Mouse (Mus musculus): ENCODE results near the gene Xkr7. TPM values are rescaled to one million over a fixed set of nuclear protein-coding genes. Genes with fewer than 3 reads are reported as not detected.

Gene Xkr7
- total and polyA plus RNA-seq, 2 experiments from 2014 or later = not detected

DNA sequence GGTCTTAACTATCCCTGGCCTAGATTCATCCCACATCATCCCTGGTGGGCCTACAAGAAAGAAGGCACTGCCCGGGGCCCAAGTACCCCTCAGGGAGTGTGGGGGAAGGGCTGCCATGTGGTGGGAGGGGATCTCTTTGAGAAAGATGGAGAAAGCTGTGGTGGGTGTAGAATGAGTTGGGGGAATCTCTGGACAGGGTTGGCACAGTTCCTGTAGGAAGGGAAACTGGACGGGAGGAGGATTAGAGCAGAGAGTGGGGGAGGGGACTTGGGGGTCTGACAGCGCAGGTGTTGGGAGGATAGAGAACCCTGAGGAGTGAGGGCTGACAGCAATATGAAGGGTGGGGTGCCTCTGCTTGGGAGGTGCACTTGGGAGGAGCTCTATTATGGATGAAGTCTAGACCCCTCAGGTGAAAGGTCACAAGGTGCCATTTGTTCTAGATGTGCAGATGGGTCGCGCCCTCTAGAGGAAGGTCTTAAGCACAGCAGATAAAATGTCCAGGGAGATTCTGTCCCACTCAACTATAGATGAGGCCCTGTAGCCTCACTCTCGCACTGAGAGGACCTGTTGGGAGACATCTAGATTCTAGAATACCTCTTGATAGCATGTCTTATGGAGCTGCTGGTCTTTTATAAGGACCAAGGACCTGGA is 23.7 kb downstream of the Xkr7 start:
- H3K4me2 ChIP-seq (ENCODE audit: low read depth, low read length) = no peak overlapping the region

GRCm38 (mm10) chr2:153058365-153058764 is 26.7 kb downstream of the Xkr7 start:
- WGBS = 56% methylated on average over 4 of the region's 4 CpGs
- peaks cover 12% of the 10 kb centered on the region; the same call in 1 of the 2 replicates for H3K27me3 ChIP-seq (ENCODE audit: control insufficient read depth, insufficient read depth, low read length)
- no peak overlapping the region for H3K4me3 ChIP-seq (ENCODE audit: low read depth, low read length)
- no peak for TF ChIP-seq EP300 (IDR thresholded peaks at IDR 0.05; ENCODE audit: low read depth)
- TF ChIP-seq CTCF (IDR thresholded peaks at IDR 0.05; ENCODE audit: low read depth) = no peak
- no peak overlapping the region for H3K27ac ChIP-seq (ENCODE audit: low read depth)
- H3K4me2 ChIP-seq (ENCODE audit: low read depth, low read length) = no peak overlapping the region
- ATAC-seq (ENCODE audit: insufficient read depth, low read depth) (no peak), DNase-seq (ENCODE audit: low spot score) (no peak)
- H3K9me3 ChIP-seq (replicated peaks; ENCODE audit: control insufficient read depth, low read length) = no peaks in the 10 kb centered on the region
- no peaks in the 10 kb centered on the region for H3K4me1 ChIP-seq (ENCODE audit: control insufficient read depth, insufficient read depth)
- no peaks in the 10 kb centered on the region for H3K36me3 ChIP-seq (replicated peaks; ENCODE audit: control insufficient read depth, insufficient read depth, low read length)
- no peak overlapping the region for H3K9ac ChIP-seq (replicated peaks; ENCODE audit: low read depth, low read length)

More for the DNA sequence above, 23.7 kb downstream of the Xkr7 start:
- Histone ChIP-seq H3K27me3 (ENCODE audit: control insufficient read depth, insufficient read depth, low read length) (peaks cover 29% of the 10 kb centered on the region), H3K4me1 (ENCODE audit: control insufficient read depth, insufficient read depth) (no peaks in the 10 kb centered on the region), H3K27ac (ENCODE audit: low read depth) (no peak overlapping the region), H3K36me3 (replicated peaks; ENCODE audit: control insufficient read depth, insufficient read depth, low read length) (no peaks in the 10 kb centered on the region), H3K9ac (replicated peaks; ENCODE audit: low read depth, low read length) (no peak overlapping the region), H3K4me3 (ENCODE audit: low read depth, low read length) (no peak overlapping the region), H3K9me3 (replicated peaks; ENCODE audit: control insufficient read depth, low read length) (no peaks in the 10 kb centered on the region)
- 52% methylated on average over 6 of the region's 6 CpGs for WGBS
- TF ChIP-seq EP300 (IDR thresholded peaks at IDR 0.05; ENCODE audit: low read depth) = no peak
- no peak for TF ChIP-seq CTCF (IDR thresholded peaks at IDR 0.05; ENCODE audit: low read depth)
- no peak for ATAC-seq (ENCODE audit: insufficient read depth, low read depth)
- no peak for DNase-seq (ENCODE audit: low spot score)

GRCm38 (mm10) chr2:153060216-153060615 is 28.6 kb downstream of the Xkr7 start:
- no peaks in the 10 kb centered on the region for H3K9me3 ChIP-seq (replicated peaks; ENCODE audit: control insufficient read depth, low read length)
- 79% methylated on average over 7 of the region's 7 CpGs for WGBS
- H3K27me3 ChIP-seq (ENCODE audit: control insufficient read depth, insufficient read depth, low read length) = no peaks in the 10 kb centered on the region
- H3K36me3 ChIP-seq (replicated peaks; ENCODE audit: control insufficient read depth, insufficient read depth, low read length) = no peaks in the 10 kb centered on the region
- DNase-seq (ENCODE audit: low spot score) = no peak
- H3K27ac ChIP-seq (ENCODE audit: low read depth) = no peak overlapping the region
- no peaks in the 10 kb centered on the region for H3K4me1 ChIP-seq (ENCODE audit: control insufficient read depth, insufficient read depth)
- no peak overlapping the region for H3K9ac ChIP-seq (replicated peaks; ENCODE audit: low read depth, low read length)
- H3K4me3 ChIP-seq (ENCODE audit: low read depth, low read length) = no peak overlapping the region
- no peak overlapping the region for H3K4me2 ChIP-seq (ENCODE audit: low read depth, low read length)
- no peak for TF ChIP-seq EP300 (IDR thresholded peaks at IDR 0.05; ENCODE audit: low read depth)
- no peak for TF ChIP-seq CTCF (IDR thresholded peaks at IDR 0.05; ENCODE audit: low read depth)
- ATAC-seq (ENCODE audit: insufficient read depth, low read depth) = no peak

DNA sequence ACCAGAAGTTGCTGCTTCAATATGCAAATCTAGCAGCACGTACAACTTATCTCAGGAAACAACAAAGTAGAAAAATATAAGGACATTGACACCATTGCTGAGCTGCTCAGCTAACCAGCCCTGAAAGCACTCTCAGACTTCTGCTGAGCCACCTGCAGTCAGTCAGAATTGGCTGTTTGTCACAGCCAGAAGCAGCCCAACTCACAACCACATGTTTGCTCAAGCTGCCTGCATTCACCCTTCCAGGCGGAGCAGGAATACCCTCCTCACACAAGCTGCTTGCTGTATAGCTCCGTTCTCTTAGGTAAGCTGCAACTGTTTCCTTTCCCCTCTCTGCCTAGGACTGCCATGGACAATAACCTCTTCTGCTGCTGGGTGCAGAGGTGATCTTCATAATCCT is 31.7 kb downstream of the Xkr7 start:
- Histone ChIP-seq H3K27ac (ENCODE audit: low read depth) (no peak overlapping the region), H3K4me2 (ENCODE audit: low read depth, low read length) (no peak overlapping the region), H3K4me1 (ENCODE audit: control insufficient read depth, insufficient read depth) (0 out of 2 replicates have a peak, but pooled peaks cover 6% of the 10 kb centered on the region), H3K4me3 (ENCODE audit: low read depth, low read length) (no peak overlapping the region), H3K36me3 (replicated peaks; ENCODE audit: control insufficient read depth, insufficient read depth, low read length) (no peaks in the 10 kb centered on the region), H3K27me3 (ENCODE audit: control insufficient read depth, insufficient read depth, low read length) (peaks cover 14% of the 10 kb centered on the region), H3K9me3 (replicated peaks; ENCODE audit: control insufficient read depth, low read length) (no peaks in the 10 kb centered on the region), H3K9ac (replicated peaks; ENCODE audit: low read depth, low read length) (no peak overlapping the region)
- ATAC-seq (ENCODE audit: insufficient read depth, low read depth) = no peak
- WGBS = 51% methylated on average over 3 of the region's 3 CpGs
- no peak for TF ChIP-seq CTCF (IDR thresholded peaks at IDR 0.05; ENCODE audit: low read depth)
- TF ChIP-seq EP300 (IDR thresholded peaks at IDR 0.05; ENCODE audit: low read depth) = no peak
- no peak for DNase-seq (ENCODE audit: low spot score)

DNA sequence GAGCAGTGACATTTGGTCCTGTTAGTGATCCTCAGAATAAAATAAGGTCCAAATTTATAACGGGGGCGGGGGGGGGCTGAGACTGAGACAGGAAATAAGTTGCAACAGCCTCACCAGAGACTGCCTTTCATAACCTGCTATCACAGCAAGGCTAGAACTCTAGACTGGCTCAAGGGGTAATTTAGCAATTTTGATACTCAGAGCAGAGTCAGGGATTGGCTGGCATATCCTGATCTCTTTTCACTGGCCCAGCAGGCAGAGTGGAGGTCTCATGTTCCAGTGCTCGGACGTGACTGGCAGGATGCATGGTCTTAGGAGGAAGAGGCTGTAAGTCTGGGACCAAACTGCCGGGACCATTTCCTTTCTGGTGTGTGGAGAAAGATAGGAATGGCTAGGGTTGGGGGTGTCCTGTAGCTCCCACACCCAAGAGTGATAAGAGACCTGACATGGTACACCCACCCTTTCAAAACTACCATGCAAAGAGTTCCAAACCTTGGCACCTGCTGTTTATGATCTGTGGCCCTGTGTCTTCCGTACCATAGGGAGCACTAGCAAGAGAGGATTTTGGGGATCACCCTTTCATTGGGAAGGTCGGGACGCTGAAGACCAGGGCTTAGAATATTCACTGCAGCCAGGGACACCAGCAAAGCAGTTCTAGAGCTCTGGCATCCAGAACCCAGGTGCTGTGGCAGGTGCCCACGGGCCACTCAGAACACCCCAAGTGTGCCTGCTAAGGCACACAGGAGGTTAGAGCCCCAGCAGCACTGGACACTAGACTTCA is 32.7 kb downstream of the Xkr7 start:
- Histone ChIP-seq H3K27me3 (ENCODE audit: control insufficient read depth, insufficient read depth, low read length) (peaks cover 14% of the 10 kb centered on the region), H3K4me3 (ENCODE audit: low read depth, low read length) (no peak overlapping the region), H3K4me1 (ENCODE audit: control insufficient read depth, insufficient read depth) (0 out of 2 replicates have a peak, but pooled peaks cover 6% of the 10 kb centered on the region), H3K4me2 (ENCODE audit: low read depth, low read length) (0 out of 2 replicates have a peak overlapping the region, but pooled peaks have one; percentile 15), H3K9ac (replicated peaks; ENCODE audit: low read depth, low read length) (no peak overlapping the region), H3K27ac (ENCODE audit: low read depth) (peak overlapping the region; percentile 70; the same call in 1 of the 2 replicates), H3K9me3 (replicated peaks; ENCODE audit: control insufficient read depth, low read length) (no peaks in the 10 kb centered on the region), H3K36me3 (replicated peaks; ENCODE audit: control insufficient read depth, insufficient read depth, low read length) (no peaks in the 10 kb centered on the region)
- TF ChIP-seq CTCF (IDR thresholded peaks at IDR 0.05; ENCODE audit: low read depth) (no peak), EP300 (IDR thresholded peaks at IDR 0.05; ENCODE audit: low read depth) (no peak)
- WGBS = 65% methylated on average over 9 of the region's 9 CpGs
- DNase-seq (ENCODE audit: low spot score) (no peak), ATAC-seq (ENCODE audit: insufficient read depth, low read depth) (no peak)
